Mouse (Mus musculus) kidney, adult 11 months (tissue): ENCODE measurements around the gene Olfr675.
"Not testable (repeated sequence)": the region's sequence is repeated elsewhere in the genome, so short reads cannot be mapped to it uniquely, and the experiment has no call there.

Source experiments
- DNase-seq: peaks from one replicate; pipeline ENCODE4 v3.0.0; 2022

Gene Olfr675

GRCm38 (mm10) chr7:105028360-105028759, at the start of gene Olfr675:
Gene Olfr675 (minus strand): TSS chr7:105028460.
- no peak for DNase-seq

GRCm38 (mm10) chr7:105064175-105064574, 35.9 kb upstream of the Olfr675 start, which contains the start of gene Olfr678:
Gene Olfr678 (plus strand): TSS chr7:105064475.
- DNase-seq: no peak

GRCm38 (mm10) chr7:105058951-105059350, 30.7 kb upstream of the Olfr675 start:
- DNase-seq: no peak

- DNase-seq: not testable (repeated sequence)
Measured at GRCm38 (mm10) chr7:105033836-105034235, 5.6 kb upstream of the Olfr675 start.

GRCm38 (mm10) chr7:105032398-105032797, 4.1 kb upstream of the Olfr675 start, which contains the start of gene Olfr676:
Gene Olfr676 (plus strand): TSS chr7:105032698.
- DNase-seq: no peak

- DNase-seq: no peak
Measured at GRCm38 (mm10) chr7:105022530-105022929, 5.7 kb downstream of the Olfr675 start.

GRCm38 (mm10) chr7:105001929-105002328, 26.3 kb downstream of the Olfr675 start, which contains the start of gene Olfr672:
Gene Olfr672 (minus strand): TSS chr7:105002029.
- no peak for DNase-seq

GRCm38 (mm10) chr7:104979026-104979425, 49.2 kb downstream of the Olfr675 start, which contains the start of gene Olfr671:
Gene Olfr671 (minus strand): TSS chr7:104979126.
- DNase-seq: no peak

GRCm38 (mm10) chr7:104972507-104972906, 55.8 kb downstream of the Olfr675 start:
- not testable (repeated sequence) for DNase-seq
